ENCODE assay signal across 16 mouse cellular contexts in the genomic region with DNA sequence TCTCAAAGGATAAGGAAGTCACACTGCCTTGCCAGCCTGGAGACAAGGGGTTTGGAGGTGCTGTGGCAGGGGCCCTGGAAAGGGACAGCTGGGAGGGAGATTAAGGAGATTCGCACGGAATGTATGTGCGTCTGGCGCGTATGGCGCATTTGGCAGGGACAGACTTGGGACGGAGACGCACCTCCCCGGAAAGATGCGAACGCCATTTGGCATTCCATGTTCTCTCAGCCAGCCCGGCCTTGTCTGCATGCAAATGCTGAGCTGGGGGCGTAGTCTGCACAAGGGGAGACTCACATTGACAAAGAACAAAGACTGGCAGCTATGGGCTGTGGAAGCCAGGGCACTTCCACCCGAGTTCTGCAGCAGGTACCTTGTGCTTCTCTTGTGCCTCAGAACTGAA.
DNase-seq lines count a peak whose midpoint lies in the region; ATAC-seq lines count a peak whose summit lies in the region.
"Had no signal": no experiment of that assay in that cellular context is flagged by ENCODE, and none has a peak within 500 bp of the region (broad histone marks: within the 10 kb centered on the region; RNA-seq: fewer than 3 reads in every experiment).

No protein-coding gene starts in this region.

- no peaks in the 10 kb centered on the region for H3K9me3 ChIP-seq in hindbrain, embryonic 10.5 days
- H3K9me3 ChIP-seq in hindbrain, embryonic 13.5 days, result peaks cover 2% of the 10 kb centered on the region; the same call in 1 of the 2 replicates
- H3K9me3 ChIP-seq in forebrain, embryonic 16.5 days (ENCODE audit: control insufficient read depth, low read length), result no peaks in the 10 kb centered on the region
- H3K9me3 ChIP-seq: liver, embryonic 12.5 days; neural tube, embryonic 12.5 days had no signal

- peaks cover 14% of the 10 kb centered on the region; the same call in 1 of the 2 replicates for H3K27me3 ChIP-seq in hindbrain, embryonic 10.5 days (ENCODE audit: insufficient read depth, poor library complexity, severe bottlenecking)
- peaks cover 18% of the 10 kb centered on the region; the same call in 1 of the 2 replicates for H3K27me3 ChIP-seq in hindbrain, embryonic 13.5 days
- H3K27me3 ChIP-seq in forebrain, embryonic 16.5 days (replicated peaks; ENCODE audit: control insufficient read depth, insufficient read depth, low read length), result no peaks in the 10 kb centered on the region
- H3K27me3 ChIP-seq: liver, embryonic 12.5 days had no signal

- no peak for DNase-seq in hindbrain, embryonic 10.5 days (ENCODE audit: low spot score)
- peak; percentile 21 for DNase-seq in ES-CJ7 (ENCODE audit: low read depth, low spot score)
- peak; percentile 38 to 50 for DNase-seq in layer of hippocampus, postnatal 14 days (ENCODE audit: low spot score in 2 of 2)
- DNase-seq in lung, adult 18-20 months, result no peak
- DNase-seq in kidney, adult 8-10 months, result no peak
- DNase-seq: cerebellum, adult 18-20 months; heart, adult 18-20 months; kidney, postnatal 10 days had no signal

- peaks cover 19% of the 10 kb centered on the region for H3K4me1 ChIP-seq in hindbrain, embryonic 10.5 days (replicated peaks)
- peaks cover 10% of the 10 kb centered on the region for H3K4me1 ChIP-seq in hindbrain, embryonic 13.5 days (replicated peaks)
- H3K4me1 ChIP-seq in forebrain, embryonic 16.5 days (replicated peaks; ENCODE audit: control insufficient read depth, insufficient read depth, low read length), result peaks cover 50% of the 10 kb centered on the region
- H3K4me1 ChIP-seq: liver, embryonic 12.5 days; neural tube, embryonic 12.5 days had no signal

- peak overlapping the region; percentile 69; the same call in 1 of the 2 replicates for H3K27ac ChIP-seq in hindbrain, embryonic 10.5 days
- H3K27ac ChIP-seq in hindbrain, embryonic 13.5 days, result no peak overlapping the region
- peak overlapping the region; percentile 89 for H3K27ac ChIP-seq in forebrain, embryonic 16.5 days (ENCODE audit: low read length)
- H3K27ac ChIP-seq: liver, embryonic 12.5 days; neural tube, embryonic 12.5 days had no signal

- H3K4me3 ChIP-seq in hindbrain, embryonic 10.5 days, result no peak overlapping the region
- H3K4me3 ChIP-seq in hindbrain, embryonic 13.5 days, result no peak overlapping the region
- H3K4me3 ChIP-seq in forebrain, embryonic 16.5 days (replicated peaks; ENCODE audit: low read length), result no peak overlapping the region
- H3K4me3 ChIP-seq: liver, embryonic 12.5 days; neural tube, embryonic 12.5 days had no signal

- WGBS in hindbrain, embryonic 10.5 days, result 78% methylated on average over 14 of the region's 14 CpGs
- WGBS in hindbrain, embryonic 13.5 days, result 56% methylated on average over 14 of the region's 14 CpGs
- 35% methylated on average over 14 of the region's 14 CpGs for WGBS in forebrain, embryonic 16.5 days

- ATAC-seq in hindbrain, embryonic 13.5 days (ENCODE audit: low FRiP score), result no peak
- peak; percentile 82 for ATAC-seq in forebrain, embryonic 16.5 days
- ATAC-seq: activated CD4-positive, CD25-positive, alpha-beta regulatory T cell, adult 4 months; inflammation-experienced regulatory T-cells, adult 6 months; liver, embryonic 12.5 days; lung, postnatal 0 days had no signal

- no peak overlapping the region for H3K4me2 ChIP-seq in hindbrain, embryonic 13.5 days
- H3K4me2 ChIP-seq in forebrain, embryonic 16.5 days (ENCODE audit: low read length), result no peak overlapping the region
- H3K4me2 ChIP-seq: liver, embryonic 12.5 days; neural tube, embryonic 12.5 days had no signal

- H3K36me3 ChIP-seq in hindbrain, embryonic 10.5 days, result no peaks in the 10 kb centered on the region
- H3K36me3 ChIP-seq in hindbrain, embryonic 13.5 days, result no peaks in the 10 kb centered on the region
- H3K36me3 ChIP-seq in forebrain, embryonic 16.5 days (ENCODE audit: control insufficient read depth, insufficient read depth), result no peaks in the 10 kb centered on the region
- H3K36me3 ChIP-seq: G1E; liver, embryonic 12.5 days; neural tube, embryonic 12.5 days had no signal

- no peak overlapping the region for H3K9ac ChIP-seq in hindbrain, embryonic 13.5 days
- 0 out of 2 replicates have a peak overlapping the region, but pooled peaks have one; percentile 5 for H3K9ac ChIP-seq in forebrain, embryonic 16.5 days (replicated peaks; ENCODE audit: low read depth, low read length)
- H3K9ac ChIP-seq: liver, embryonic 12.5 days; neural tube, embryonic 12.5 days had no signal

Comparison
In these comparisons a context has a peak if more than half of its experiments do, and no peak if none do; other contexts are left out.
1. DNase-seq: peak in ES-CJ7 (single experiment) and layer of hippocampus, postnatal 14 days (2 of 2); none in hindbrain, embryonic 10.5 days (single experiment), lung, adult 18-20 months (0 of 2) and kidney, adult 8-10 months (0 of 2).